Mouse (Mus musculus) adrenal gland, adult 8-10 months (tissue): Measurements from ENCODE around the gene Cep19. TPM values are rescaled to one million over a fixed set of nuclear protein-coding genes. Genes with fewer than 3 reads are reported as not detected.
A peak's percentile ranks its signal among the peaks of the same experiment; 100 is the strongest.

Source experiments
- DNase-seq: peaks from one replicate; pipeline ENCODE4 v3.0.0; 2022
- total RNA-seq, 4 experiments: library from RNA; stranded (reverse); gene quantifications; 2 replicates each; pipeline ENCODE4 v1.2.4; 2022

Gene Cep19
- total RNA-seq, 4 experiments from 2014 or later = 10.3 to 19.0 (median 14.6) TPM

DNA sequence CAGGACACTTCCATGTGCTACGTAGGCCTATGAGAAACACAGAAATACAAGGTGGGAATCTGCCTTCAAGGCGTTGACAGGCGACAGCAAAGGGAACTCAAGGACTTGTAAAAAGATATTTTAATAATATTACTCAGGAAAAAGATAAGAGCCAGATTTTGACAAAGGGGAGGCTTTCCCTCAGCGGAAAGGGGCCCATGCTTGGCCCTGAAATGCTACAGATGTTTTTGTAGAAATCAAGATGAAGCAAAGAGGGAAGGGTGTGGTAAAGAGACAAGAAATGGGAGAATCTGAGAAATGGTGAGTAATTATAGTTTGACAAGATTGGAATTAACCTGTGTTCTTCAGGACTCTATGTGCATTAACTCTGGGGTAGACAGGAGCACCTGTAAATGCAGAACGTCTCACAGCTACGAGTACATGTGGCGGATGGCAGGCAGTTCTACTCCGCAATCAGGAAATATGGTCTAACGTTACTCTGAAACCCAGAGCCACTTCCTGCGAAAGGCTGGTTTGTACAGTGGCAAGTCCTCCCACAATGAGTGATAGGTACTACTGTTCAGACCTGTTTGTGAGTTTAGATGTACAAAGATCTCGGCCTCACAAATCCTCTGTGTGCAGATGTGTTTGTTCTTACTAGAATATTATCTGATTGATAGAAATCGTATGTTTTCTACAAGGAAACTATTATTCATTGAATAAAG, 7.9 kb downstream of the Cep19 start:
- no peak for DNase-seq

DNA sequence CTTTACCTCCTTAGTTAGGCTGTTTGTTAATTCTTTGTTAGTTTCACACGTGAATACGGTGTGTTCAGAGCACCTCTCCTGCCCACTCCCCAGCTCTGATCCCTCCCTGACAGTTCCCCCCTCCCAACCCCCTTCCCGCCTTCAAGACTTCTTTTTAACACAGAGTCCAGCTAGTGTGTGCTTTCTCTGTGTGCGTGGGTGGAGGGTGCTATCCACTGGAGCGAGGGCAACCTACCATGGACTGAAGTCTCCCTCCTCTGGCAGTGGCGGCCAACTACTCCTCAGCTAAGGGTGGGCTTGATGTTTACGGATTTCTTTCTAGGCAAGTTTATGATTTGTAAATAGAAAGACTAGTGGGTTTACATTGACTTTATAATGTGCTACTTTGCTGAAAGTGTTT, 8.6 kb downstream of the Cep19 start:
- no peak for DNase-seq

DNA sequence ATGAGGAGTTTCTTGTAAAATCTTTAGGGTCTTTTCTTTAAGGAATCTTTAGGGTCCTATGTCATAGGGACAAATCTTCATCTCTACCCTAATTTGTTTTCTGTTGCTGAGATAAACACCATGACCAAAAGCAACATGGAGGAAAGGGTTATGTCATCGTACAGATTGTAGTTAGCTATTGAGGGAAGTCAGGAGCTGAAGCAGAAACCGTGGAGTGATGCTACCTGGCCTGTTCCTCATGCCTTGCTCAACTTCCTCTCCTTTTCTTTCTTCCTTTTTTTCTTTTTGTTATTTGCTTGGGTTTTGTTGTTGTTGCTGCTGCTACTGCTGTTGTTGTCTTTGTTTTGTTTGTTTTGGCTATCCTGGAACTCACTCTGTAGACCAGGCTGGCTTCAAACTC, 9.0 kb downstream of the Cep19 start:
- DNase-seq = no peak

DNA sequence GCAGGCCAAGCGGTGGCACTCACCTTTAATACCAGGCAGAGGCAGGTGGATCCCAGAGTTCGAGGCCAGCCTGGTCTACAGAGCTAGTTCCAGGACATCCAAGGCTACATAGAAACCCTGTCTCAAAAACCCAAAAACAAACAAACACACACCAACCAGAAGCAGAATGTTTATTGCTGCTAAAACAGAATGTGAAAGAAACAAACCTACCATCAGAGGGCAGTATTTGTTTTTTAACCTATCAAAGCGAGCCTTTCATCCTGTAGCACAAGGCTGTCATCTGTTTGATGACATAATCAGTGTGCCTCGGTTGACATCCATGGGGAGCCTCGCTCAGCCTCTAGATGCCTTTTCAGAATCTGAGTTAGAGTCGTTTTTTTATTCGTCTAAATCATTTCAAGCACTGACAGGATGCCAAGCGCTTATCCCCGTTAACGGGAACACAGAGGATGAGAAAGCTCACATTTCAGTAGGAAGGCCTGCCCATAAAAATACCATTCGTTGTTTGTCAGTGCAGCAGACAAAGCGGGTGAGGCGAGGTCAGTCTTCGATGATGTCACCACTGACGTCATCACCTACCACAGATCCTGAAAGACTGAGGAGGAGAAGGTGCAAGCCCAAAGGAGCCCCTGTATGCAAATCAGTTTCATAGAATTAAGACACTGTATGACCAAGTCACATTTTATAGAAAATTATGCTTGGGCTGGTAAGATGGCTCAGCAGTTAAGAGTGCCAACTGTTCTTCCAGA, 11.5 kb downstream of the Cep19 start:
- no peak for DNase-seq

DNA sequence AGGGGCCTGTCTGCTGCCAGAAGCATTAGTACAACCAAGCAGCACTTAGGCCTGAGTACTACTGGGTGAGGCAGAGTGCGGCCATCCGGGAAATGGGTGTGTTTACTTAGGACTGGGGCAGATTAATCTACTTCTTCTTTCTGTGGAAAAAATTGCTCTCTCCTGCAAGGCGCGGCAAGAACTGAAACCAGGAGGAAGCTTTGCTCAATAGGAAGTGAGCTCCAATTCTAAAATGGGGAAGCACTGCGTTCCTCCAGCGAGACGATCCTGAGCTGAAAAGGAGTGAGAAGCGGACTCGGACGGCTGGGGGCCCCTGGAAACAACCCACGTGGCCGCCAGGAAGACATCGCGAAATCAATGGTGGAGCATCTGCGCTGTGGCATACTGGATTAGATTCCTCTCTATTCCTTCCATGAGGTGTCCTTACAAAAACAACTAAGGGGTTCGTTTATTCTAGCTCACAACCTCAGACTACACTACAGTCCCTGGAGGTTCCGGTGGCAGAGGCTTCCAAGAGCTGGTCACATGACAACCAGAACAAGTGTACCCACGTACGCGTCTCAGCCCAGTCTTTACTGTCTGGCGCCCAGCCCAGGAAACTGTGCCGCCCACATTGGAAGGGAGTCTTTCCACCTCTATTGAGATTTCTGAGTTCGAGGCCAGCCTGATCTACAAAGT, 14.1 kb downstream of the Cep19 start:
- DNase-seq = peak; percentile 34

DNA sequence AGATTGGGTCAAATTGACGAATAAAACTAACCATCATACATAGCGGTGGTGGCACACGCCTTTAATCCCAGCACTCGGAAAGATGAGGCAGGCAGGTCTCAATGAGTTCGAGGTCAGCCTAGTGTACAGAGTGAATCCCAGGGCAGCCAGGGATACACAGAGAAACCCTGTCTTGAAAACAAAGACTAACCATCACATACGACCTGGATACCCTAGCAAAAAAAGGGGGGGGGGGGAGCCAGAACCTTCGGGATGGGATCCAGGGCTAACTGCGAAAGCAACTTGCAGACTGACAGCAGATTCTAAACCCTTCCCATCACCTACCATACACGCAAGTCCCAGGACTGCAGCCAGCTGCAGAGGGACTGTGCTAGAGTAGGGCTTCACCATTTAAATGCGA, 14.8 kb downstream of the Cep19 start:
- DNase-seq = no peak

DNA sequence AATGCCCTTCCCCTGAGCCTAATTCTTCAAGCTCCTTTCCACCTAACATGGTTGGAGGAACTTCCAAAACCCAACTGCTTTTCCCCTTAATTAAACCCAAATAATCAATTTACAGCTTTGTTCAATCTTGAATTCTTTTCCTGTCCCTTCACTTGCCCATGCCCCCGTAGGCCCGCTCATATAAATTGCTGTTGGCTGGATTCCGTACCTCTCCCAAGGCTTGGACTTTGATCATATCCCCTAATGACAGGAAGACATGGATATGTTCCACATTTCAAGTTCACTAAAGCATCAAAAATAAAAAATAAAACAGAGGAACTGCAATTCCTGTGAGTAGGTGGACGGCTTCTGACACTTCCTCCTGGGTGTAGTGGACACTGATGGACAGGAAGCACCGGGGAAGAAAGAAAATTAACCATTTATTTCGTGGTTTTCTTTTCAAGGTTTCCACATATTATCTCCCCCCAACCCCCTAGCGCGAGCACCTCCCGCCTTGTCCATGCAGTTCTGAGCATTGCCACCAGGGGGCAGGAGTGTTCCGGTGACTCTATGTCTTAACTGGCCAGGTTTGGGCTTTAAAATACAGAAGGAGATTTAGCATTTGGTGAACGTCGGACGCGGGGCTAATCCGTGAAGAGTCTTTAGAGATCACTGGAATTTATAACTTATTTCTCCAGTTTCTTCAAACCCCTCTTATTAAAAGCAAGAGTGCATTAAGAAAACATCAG, 15.5 kb downstream of the Cep19 start:
- DNase-seq = peak; percentile 62

DNA sequence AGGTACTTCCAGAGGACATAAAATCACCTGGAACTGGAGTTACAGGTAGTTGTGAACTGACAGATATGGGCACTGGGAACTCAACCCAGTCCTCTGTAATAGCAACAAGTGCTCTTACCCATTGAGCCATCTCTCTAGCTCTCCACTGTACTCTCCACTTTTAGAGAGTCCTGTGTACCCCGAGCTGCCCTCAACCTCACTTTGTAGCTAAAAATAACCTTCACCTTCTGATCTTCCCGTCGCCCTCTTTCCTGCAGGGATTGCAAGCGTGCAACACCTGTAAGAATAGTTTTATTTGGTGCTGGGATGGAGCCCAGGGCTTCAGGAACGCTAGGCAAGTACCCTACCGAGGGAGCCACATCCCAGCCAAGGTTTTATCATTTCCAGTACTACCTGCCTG, 16.2 kb downstream of the Cep19 start:
- no peak for DNase-seq

DNA sequence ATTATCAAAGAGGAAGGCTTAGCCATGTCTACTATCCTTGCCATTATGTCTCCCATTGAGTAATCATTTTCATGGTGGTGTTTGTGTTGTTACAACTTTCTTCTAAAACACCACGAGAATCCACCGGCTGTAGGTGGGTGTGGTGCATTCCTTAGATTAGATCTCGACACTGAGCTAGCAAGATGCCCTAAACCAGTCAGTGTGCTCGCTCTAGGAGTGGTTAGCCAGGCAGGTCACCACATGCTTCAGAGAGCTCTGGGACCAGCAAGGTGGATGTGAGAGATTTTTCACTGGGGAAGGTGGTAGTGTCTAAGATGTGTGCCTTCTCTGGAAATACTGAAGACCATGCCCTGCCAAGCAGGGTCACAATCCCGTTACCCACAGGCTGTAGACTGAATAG, 16.6 kb downstream of the Cep19 start:
- no peak for DNase-seq

DNA sequence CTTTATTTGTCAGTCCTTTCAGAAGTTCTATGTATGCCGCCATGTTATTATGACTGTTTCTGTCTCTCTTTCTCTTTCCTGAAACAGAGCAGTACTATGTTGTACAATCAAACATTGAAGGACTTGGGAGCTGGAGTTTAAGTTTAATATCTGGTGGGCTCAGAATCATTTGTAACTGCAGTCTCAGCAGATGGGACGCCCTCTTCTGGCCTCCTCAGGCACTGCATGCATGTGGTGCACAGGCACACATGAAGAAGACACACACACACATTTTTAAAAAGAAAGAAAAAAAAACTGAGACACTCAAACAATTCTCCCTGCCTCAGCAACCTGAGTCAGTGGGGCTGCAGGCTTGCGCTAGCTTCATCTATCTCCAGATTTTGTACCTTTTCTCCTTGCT, 20.9 kb downstream of the Cep19 start:
- DNase-seq = no peak

DNA sequence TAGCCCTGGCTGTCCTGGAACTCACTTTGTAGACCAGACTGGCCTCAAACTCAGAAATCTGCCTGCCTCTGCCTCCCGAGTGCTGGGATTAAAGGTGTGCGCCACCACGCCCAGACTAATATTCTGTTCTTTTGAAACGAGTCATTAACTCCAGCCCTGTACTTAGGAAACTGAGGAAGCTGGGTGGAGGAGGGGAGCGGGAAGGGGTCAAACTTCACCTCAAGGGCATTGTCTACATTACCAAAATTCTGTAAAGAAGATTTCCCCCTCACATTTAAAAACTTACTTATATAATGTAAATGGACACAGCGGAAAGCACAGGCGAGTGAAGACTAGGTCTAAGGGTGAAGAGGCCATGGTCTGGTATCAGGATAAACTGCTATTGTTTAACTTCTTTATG, 24.4 kb downstream of the Cep19 start:
- DNase-seq = no peak

DNA sequence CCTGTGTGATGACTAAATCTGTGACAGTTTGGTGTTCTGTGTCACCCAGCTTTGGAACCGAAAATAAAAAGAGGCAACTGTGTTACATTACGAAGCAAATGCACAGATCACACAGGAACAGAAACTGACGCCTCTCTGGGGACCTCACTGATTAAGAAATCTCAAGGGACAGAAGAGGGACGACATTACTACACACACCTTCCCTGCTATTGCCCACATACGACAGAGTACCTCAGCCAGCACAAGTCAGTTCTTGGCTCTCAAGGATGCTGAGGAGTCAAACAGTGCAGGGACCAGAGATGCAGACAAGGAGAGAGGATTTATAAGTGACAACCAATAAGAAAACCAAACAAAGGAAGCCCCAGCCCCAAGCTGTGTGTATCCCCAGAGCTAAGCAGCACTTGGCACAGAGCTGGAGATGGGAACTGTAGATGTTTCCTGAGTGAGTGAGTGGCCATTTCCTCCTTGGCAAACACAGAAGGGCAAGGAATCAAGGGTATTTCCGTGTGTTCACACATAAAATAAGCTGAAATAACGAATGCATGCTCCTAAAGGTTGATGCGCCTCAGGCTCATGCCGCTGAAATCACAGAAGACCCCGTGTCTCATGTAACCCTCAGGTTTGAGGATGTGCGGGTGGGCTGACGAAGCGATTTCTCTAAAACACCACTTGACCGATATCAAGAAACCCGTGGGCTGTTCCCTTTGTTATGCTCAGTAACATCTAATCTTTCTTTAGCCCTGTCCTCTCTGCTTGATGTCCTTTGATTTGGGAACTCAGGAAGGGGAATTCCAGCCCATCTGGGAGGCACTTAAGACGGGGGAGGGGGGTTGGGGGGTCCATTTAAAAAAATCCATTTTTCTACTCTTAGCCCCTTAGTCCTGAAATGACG, 25.1 kb downstream of the Cep19 start:
- no peak for DNase-seq

DNA sequence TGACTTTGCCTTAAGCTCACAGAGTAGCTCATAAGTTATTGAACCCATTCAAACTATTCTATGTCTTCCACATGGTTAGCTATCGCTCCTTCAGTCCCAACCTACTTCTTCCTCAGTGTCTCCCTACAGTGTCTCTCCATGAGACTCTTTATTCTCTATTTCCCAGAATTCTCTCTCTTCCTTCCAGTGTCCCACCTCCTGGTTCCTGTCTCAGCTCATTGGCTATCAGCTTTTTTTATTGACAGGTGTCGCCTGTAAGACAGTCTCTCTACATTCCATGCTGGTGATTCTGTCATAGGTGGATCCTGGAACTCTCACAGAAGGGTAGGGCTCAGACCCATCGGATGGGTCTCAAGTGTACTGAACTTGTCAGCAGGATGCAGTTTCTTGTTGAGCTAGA, 25.8 kb downstream of the Cep19 start:
- no peak for DNase-seq

DNA sequence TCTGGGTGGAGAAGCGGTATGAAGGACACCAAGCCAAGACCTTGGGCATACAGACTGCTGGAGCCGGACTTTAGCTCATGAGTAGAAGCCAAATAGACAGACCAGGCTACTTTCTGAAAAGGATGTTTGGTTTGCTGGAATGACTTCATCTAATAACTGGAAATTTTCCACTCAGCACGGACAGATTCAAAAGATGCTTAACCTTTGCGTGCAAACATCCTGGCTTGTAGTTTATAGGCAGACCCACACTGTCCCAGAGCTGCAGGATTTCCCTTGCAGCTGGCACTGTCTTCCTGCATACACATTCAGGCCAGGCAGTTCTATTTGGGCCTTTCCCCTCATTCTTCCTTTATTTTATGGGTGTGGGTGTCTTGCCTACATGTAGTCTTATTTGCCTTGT, 27.4 kb downstream of the Cep19 start:
- DNase-seq = no peak

DNA sequence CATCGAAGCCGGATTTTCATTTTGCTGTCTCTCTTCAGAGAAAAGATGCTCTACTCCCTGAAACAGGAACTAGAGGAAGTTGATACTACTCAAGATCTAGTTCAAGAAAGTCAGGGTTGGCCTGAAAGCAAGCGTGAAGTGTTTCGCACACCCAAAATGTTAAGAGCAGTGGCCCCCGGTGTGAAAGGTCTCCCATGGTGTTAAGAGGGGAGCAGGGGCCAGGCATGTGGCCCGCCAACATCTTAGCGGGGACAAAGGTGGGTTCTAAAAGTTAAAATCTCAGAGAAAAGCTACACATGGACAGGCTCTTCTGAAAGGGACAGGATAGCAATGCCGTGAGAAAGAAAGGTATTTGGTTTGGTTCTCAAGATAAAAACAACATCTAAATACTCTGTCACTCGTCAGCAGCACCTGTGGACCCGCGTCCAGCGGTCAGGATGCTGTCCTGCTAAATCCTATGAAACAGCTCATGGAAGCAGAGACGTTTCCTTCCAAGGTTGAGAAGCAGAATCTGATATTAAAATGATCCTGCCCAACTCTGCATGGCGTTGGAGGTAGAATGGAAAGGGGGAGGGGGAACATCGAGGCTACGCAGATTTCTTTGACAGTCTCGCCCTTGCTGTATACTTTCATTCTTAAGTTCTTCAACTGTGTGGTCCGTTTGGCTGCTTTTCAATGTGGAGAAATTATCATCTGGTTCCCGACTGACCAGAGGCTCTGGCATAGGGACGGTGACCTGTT, 30.0 kb downstream of the Cep19 start:
- no peak for DNase-seq

DNA sequence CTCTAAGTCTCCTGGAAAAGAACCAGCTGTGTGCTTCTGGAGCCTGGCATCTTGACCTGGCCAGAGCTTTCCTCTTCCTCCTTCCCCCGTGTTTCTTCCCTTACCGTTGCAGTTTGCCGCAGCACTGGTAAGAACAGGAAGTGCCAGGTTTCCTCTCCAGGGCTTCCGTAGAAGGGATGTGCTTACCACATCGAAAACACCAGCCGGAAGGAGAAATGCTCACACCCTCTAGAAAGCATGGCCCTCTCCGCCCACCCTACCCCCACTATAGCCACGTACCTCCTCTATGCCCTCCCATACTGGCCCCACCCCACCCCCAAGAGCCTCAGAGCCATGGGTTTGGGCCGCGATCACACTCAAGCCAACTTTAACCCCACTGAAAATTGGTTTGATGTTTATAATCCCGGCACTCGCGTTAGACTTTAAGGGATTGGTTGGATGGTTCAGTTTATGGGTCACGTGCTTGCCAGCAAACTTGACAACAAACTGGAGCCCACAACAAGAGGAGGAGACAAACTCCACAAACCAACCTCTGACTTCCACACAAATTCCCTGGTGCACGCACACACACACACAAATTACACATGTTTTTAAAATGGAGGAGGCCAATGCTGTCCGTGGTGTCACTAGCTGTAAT, 30.7 kb downstream of the Cep19 start:
- no peak for DNase-seq

DNA sequence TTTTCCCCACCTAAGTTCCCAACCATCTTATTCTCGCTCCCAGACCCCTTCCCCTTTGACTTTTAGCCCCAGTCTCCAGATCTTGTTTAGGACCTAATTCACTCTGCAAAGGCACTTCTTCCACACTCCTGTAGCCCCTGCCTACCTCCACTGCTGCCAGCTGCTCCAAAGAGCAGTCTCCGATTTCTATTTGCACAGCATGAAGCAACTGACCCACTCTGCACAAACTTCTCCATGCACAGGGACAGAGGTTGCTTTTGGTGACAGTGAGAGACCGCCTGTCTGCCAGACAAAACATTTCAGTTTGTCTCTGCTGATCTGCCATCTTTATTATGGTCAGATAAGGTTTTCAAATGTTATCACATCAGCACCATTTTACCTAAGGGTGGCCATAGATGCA, 33.5 kb downstream of the Cep19 start:
- no peak for DNase-seq

DNA sequence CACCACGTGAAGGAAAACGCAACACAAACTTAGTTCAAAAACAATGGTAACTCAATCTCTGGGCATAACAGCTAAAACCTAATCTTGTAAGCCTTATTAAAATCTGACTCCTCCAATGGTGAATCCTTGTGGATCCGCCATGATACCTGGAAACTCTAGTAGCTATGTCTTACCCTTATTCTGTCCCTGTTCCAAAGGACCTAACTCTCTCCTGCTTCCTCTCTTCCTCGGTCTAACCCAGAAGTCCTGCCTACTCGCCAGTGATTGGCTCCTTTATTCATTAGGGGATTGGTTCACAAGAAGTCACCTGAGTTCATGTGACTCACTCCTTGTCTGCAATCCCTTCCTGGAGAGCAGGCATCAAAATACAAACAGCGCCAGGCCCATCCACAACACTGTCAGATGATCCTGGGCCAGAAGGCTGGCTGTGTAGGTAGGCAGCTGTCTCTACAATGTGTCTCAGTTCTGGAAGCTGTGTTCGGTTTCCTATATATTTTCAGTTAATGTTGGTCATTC, 36.3 kb downstream of the Cep19 start:
- no peak for DNase-seq

DNA sequence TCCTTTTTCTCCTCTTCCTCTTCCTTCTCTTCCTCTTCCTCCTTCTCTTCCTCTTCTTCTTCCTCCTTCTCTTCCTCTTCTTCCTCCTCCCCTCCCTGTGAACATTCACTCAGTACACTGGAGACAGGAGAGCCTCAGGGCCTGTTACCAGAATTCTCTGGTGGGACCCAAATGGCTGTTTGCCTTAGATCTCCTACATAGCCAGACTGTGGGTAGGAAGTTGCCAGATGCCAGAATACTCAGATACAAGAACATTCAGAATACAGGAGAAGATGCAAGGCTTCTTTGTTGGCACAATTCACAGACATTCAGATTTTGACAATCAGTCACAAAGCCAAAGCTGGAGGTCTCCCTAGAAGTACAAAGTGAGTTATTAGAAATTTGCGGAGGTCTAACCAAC, 39.4 kb downstream of the Cep19 start:
- DNase-seq = no peak

DNA sequence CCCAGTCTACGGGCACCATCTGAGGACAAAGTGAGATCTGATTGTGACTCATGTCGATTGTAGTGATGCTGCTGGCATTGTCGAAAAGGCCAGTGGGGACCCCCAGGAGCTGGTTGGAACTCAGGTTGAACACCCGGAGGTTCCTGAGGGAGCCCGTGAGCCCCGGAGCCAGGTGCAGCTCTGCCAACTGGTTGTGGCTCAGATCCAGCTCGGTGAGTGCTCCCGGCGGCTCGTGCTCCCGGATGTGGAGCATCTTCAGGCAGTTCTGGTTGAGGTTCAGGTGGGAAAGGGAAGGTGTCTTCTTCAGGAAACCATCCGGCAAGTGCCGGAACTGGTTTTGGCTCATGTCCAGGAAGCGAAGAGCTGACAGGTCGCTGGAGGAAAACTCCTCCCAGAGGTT, 44.2 kb downstream of the Cep19 start:
- DNase-seq = no peak

DNA sequence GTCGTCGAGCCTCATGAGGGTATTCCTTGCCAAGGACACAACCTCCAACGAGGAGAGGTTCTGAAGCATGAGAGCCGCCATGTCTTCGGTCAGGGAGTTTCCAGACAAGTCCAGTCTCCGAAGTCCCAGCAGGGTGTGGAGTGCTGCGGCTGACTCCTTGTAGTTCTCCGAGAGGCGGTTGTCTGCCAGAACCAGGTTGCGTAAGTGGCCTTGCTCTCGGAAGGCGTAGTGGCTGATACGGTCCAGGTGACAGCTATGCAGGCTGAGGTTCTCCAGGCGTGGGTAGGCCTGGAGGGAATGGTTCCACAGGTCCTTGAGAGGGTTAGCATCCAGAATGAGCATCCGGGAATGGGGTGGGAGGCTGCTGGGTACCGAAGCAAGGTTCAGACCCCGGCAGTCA, 45.0 kb downstream of the Cep19 start:
- DNase-seq = no peak
